Mouse (Mus musculus) small intestine, adult 2 months (tissue): Measurements from ENCODE around the gene Rnf40.

Experiments
- CTCF ChIP-seq: fragments of 200-500 bp; IDR thresholded peaks from 2 replicates; pipeline ENCODE4 v1.5.1; 2012; ENCODE audit warnings: low read depth, mild to moderate bottlenecking, control low read depth, inconsistent platforms, low read length, moderate library complexity, mixed read lengths; ENCODE audit not compliant: insufficient replicate concordance, insufficient read length; ENCODE audit errors: extremely low read depth
- POLR2A ChIP-seq: fragments of 200-500 bp; IDR thresholded peaks from 2 replicates; pipeline ENCODE4 v1.6.1; 2012; ENCODE audit warnings: low read depth, mild to moderate bottlenecking, control low read depth, inconsistent platforms, low read length, moderate library complexity

- TF ChIP-seq CTCF: no peak
- TF ChIP-seq POLR2A: no peak
Observed at GRCm38 (mm10) chr7:127611011-127611410, 22.4 kb downstream of the Rnf40 start.
